Mouse (Mus musculus) hindbrain, embryonic 12.5 days (tissue): ENCODE data around the gene Wfikkn1. TPM values are rescaled to one million over a fixed set of nuclear protein-coding genes. Genes with fewer than 3 reads are reported as not detected.

ENCODE experiments used
- ATAC-seq: fragments of 200-750 bp; cut with Nextera tagmentation; 2 replicates; pipeline ENCODE4 v1.8.0; 2017; ENCODE audit warnings: moderate TSS enrichment; ENCODE audit not compliant: low FRiP score
- H3K27ac ChIP-seq: fragments of 300-500 bp; sonication (generic); 2 replicates; pipeline ENCODE4 v1.5.1; 2016; ENCODE audit warnings: mild to moderate bottlenecking
- H3K27me3 ChIP-seq: fragments of 300-500 bp; sonication (generic); 2 replicates; pipeline ENCODE4 v1.6.1; 2016; ENCODE audit warnings: mild to moderate bottlenecking
- H3K36me3 ChIP-seq: fragments of 300-500 bp; sonication (generic); 2 replicates; pipeline ENCODE4 v1.6.1; 2016; ENCODE audit warnings: mild to moderate bottlenecking
- H3K4me1 ChIP-seq: fragments of 300-500 bp; sonication (generic); 2 replicates; pipeline ENCODE4 v1.6.1; 2016
- H3K4me2 ChIP-seq: fragments of 300-500 bp; sonication (generic); replicated peaks from 2 replicates; pipeline ENCODE4 v1.6.1; 2016; ENCODE audit warnings: mild to moderate bottlenecking
- H3K4me3 ChIP-seq: fragments of 300-500 bp; sonication (generic); 2 replicates; pipeline ENCODE4 v1.5.1; 2016; ENCODE audit warnings: mild to moderate bottlenecking
- H3K9ac ChIP-seq: fragments of 300-500 bp; sonication (generic); 2 replicates; pipeline ENCODE4 v1.6.1; 2016; ENCODE audit warnings: mild to moderate bottlenecking, moderate library complexity
- H3K9me3 ChIP-seq: fragments of 300-500 bp; sonication (generic); replicated peaks from 2 replicates; pipeline ENCODE4 v1.6.1; 2016; ENCODE audit warnings: mild to moderate bottlenecking
- WGBS: fragments of 180-500 bp; shearing (Covaris S2); methylation state at CpG from one replicate; pipeline ENCODE4 v1.1.7; 2016; 5-methylcytosine and 5-hydroxymethylcytosine counted together
- polyA plus RNA-seq: library from polyadenylated mRNA; unstranded; fragments of >200 nt; fragmentation: Nextera tagmentation; extraction: Ambion mirVana; gene quantifications from 2 replicates; pipeline ENCODE4 v1.2.1, GENCODE M21; 2016

The Wfikkn1 gene
- polyA plus RNA-seq, 1 experiment from 2014 or later = 0.90 TPM

- H3K9me3 ChIP-seq = no peaks in the 10 kb centered on the region
- peaks cover 21% of the 10 kb centered on the region for H3K4me1 ChIP-seq
- no peaks in the 10 kb centered on the region for H3K36me3 ChIP-seq
- H3K27ac ChIP-seq = peak overlapping the region; percentile 87
- peak overlapping the region; percentile 68 for H3K4me3 ChIP-seq
- WGBS = 16% methylated on average over 6 of the region's 6 CpGs
- H3K4me2 ChIP-seq = peak overlapping the region; percentile 83
- no peaks in the 10 kb centered on the region for H3K27me3 ChIP-seq
- peak; percentile 55 for ATAC-seq
- peak overlapping the region; percentile 85 for H3K9ac ChIP-seq
These were observed 18.7 kb downstream of the Wfikkn1 start for GRCm38 (mm10) chr17:25861704-25862612.

DNA sequence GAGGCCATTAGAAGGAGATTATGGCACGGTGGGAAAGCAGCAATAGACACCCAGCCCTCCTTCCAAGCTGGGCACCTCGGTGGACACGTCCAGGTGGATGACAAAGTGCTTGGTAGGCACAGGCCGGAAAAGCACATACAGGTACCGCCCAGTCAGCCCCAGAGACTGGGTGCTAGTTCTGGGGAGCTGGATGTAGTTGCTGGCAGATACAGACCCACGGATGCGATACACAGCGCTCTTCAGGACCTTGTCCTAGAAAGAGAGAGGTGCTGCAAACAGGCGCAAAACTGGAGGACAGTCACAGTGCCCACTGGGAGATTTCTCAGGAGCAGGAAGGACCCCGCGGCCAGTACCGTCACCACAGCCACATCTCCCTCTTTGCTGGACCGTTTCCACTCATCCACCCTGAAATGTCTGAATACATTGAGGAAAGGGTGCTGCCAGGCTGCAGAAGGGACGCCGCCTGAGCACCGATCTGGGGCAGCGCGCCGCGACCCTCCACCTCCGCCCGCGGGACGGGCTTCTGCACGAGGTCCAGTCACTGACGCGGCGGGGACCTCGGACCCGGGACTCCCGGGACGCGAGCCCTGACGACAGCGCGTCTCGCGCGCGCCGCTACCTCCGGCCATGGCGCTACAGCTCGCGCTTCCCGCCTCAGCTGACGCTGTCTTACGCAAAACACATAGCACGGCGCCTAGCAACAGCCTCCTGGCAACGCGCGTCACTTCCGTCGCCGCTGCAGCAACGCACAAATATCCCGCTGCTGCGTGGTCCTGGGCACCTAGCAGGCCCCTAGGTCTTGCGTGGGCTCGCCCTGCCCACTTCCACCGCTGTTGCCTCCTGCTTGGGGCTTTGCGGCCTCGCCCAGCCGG, 19.6 kb downstream of the Wfikkn1 start, which contains the start of gene Wdr90:
Gene Wdr90 (minus strand): TSS at position 670 of the 872 bp plus-strand sequence.
- H3K4me2 ChIP-seq = peak within 1 kb of the TSS; percentile 83
- H3K9ac ChIP-seq = peak within 1 kb of the TSS; percentile 85
- peak within 1 kb of the TSS; percentile 87 for H3K27ac ChIP-seq
- no peaks in the 10 kb centered on the region for H3K9me3 ChIP-seq
- H3K36me3 ChIP-seq = no peaks in the 10 kb centered on the region
- 4% methylated on average over 65 of the region's 65 CpGs for WGBS
- peak within 1 kb of the TSS; percentile 68 for H3K4me3 ChIP-seq
- no peaks in the 10 kb centered on the region for H3K27me3 ChIP-seq
- peak; percentile 91 for ATAC-seq
- peaks cover 21% of the 10 kb centered on the region for H3K4me1 ChIP-seq

DNA sequence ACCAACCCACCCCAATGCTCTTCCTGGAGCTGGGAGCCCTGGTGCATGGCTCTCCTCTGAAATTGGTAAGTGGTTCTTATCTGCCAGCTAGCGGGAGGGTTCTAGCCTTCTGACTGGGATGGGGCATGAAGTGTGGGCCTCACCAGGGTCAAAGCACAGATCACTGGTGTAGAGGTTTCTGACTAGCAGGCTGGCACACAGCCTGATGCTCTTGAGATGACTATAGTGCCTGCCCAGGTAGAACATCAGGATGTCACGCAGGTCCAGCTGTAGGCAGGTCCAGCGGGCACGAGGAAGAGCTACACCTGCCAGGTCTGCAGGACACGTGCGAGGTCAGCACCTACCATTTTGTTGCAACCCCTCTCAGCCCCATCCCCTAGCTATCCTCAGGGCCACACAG, 20.4 kb downstream of the Wfikkn1 start:
- no peaks in the 10 kb centered on the region for H3K27me3 ChIP-seq
- H3K9ac ChIP-seq = peak overlapping the region; percentile 85; the same call in 1 of the 2 replicates
- H3K4me2 ChIP-seq = peak overlapping the region; percentile 83
- H3K4me3 ChIP-seq = peak overlapping the region; percentile 68
- no peak for ATAC-seq
- peaks cover 5% of the 10 kb centered on the region; the same call in 1 of the 2 replicates for H3K36me3 ChIP-seq
- 90% methylated on average over 6 of the region's 6 CpGs for WGBS
- 0 out of 2 replicates have a peak overlapping the region, but pooled peaks have one; percentile 7 for H3K27ac ChIP-seq
- H3K9me3 ChIP-seq = no peaks in the 10 kb centered on the region
- peaks cover 21% of the 10 kb centered on the region for H3K4me1 ChIP-seq

GRCm38 (mm10) chr17:25844396-25844901, 36.2 kb downstream of the Wfikkn1 start, which contains the start of gene Rhot2:
Gene Rhot2, minus strand, starts transcription at chr17:25844851.
- peak; percentile 90 for ATAC-seq
- under 1% methylated on average over 21 of the region's 21 CpGs for WGBS
- peak within 1 kb of the TSS; percentile 77 for H3K27ac ChIP-seq
- H3K4me3 ChIP-seq = peak within 1 kb of the TSS; percentile 86
- H3K4me1 ChIP-seq = peaks cover 17% of the 10 kb centered on the region
- no peaks in the 10 kb centered on the region for H3K9me3 ChIP-seq
- peak within 1 kb of the TSS; percentile 88 for H3K9ac ChIP-seq
- peaks cover 62% of the 10 kb centered on the region for H3K36me3 ChIP-seq
- no peaks in the 10 kb centered on the region for H3K27me3 ChIP-seq
- peak within 1 kb of the TSS; percentile 88 for H3K4me2 ChIP-seq

DNA sequence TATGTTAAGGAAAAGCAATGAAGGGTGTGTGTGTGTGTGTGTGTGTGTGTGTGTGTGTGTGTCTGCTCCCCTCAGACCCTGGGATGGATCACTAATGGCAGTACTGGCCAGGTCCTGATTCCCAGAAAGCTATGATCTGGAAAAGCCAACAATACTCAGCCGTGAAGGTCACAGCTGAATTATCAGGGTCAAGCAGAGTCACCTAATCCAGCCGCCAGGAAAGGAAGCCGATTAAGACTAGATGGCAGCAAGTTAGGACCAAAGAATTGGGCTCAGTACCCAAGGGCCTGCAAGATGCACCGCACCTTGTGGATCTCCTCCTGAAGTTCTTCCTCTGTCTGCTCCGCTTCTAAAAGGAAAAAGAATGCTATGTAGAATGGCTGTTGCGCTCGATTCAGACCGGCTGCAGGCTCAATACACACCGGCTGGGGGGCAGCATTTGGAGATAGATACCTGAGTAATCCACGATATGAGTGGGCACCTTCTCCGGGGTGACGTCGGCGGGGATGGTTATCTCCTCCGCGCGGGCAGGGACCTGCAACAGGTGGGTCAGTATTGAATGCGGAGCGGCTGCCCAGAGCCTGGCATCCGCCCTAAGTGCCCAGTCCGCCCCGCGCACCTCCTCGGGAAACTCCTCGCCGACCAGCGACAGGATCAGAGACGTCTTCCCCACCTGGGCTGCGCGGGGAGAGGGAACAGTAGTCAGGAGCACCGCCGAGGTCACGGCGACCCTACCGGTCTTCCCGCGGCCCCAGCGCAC, 36.8 kb downstream of the Wfikkn1 start:
- peak overlapping the region; percentile 86 for H3K4me3 ChIP-seq
- peaks cover 20% of the 10 kb centered on the region for H3K4me1 ChIP-seq
- WGBS = 5% methylated on average over 38 of the region's 38 CpGs
- H3K4me2 ChIP-seq = peak overlapping the region; percentile 88
- H3K36me3 ChIP-seq = peaks cover 65% of the 10 kb centered on the region
- H3K27me3 ChIP-seq = no peaks in the 10 kb centered on the region
- peak overlapping the region; percentile 88 for H3K9ac ChIP-seq
- H3K27ac ChIP-seq = peak overlapping the region; percentile 77
- H3K9me3 ChIP-seq = no peaks in the 10 kb centered on the region
- no peak; the same call in 1 of the 2 replicates for ATAC-seq

DNA sequence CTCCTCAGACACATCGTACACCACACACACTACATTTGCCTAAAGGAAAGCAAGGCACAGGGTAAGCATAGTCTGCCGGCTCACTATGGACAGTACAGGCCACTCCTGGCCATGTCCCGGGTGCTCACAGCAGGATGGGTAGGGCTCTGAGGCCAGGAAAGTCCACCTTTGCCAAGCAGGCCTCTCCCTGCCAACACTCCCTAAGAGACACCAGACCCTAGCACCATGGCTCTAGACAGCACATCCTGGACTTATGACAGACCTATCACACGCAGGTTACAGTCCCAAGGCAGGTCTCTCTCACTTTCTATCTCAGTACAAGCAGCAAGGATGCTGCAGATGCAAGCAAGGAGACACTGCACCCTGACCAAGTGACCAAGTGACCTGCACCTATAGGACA, 37.5 kb downstream of the Wfikkn1 start:
- no peak for ATAC-seq
- Histone ChIP-seq H3K9me3 (no peaks in the 10 kb centered on the region), H3K36me3 (peaks cover 63% of the 10 kb centered on the region), H3K4me1 (peaks cover 26% of the 10 kb centered on the region), H3K27ac (no peak overlapping the region), H3K4me2 (peak overlapping the region; percentile 88), H3K27me3 (no peaks in the 10 kb centered on the region), H3K9ac (peak overlapping the region; percentile 88), H3K4me3 (peak overlapping the region; percentile 86)
- WGBS = 97% methylated on average over 4 of the region's 4 CpGs

DNA sequence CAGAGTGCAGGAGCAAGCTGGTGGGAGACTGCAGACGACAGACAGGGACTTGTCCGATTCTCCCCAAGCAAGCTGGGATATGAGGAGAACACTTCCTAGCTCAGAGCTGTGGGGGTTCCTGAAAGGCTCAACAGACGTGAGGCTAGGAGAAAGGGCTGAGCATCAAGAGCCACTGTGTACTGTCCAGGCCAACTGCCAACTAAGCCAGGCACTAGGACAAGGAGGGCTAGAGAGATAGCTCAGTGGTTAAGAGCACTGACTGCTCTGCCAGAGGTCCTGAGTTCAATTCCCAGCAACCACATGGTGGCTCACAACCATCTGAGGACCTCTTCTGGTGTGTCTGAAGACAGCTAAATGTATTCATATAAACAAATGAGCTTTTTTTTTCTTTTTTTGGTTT, 38.1 kb downstream of the Wfikkn1 start:
- WGBS = 83% methylated on average over 3 of the region's 3 CpGs
- H3K27ac ChIP-seq = no peak overlapping the region
- no peak overlapping the region for H3K9ac ChIP-seq
- H3K27me3 ChIP-seq = no peaks in the 10 kb centered on the region
- H3K9me3 ChIP-seq = no peaks in the 10 kb centered on the region
- H3K4me2 ChIP-seq = no peak overlapping the region
- peaks cover 32% of the 10 kb centered on the region for H3K4me1 ChIP-seq
- ATAC-seq = no peak
- H3K4me3 ChIP-seq = no peak overlapping the region
- peaks cover 59% of the 10 kb centered on the region for H3K36me3 ChIP-seq

DNA sequence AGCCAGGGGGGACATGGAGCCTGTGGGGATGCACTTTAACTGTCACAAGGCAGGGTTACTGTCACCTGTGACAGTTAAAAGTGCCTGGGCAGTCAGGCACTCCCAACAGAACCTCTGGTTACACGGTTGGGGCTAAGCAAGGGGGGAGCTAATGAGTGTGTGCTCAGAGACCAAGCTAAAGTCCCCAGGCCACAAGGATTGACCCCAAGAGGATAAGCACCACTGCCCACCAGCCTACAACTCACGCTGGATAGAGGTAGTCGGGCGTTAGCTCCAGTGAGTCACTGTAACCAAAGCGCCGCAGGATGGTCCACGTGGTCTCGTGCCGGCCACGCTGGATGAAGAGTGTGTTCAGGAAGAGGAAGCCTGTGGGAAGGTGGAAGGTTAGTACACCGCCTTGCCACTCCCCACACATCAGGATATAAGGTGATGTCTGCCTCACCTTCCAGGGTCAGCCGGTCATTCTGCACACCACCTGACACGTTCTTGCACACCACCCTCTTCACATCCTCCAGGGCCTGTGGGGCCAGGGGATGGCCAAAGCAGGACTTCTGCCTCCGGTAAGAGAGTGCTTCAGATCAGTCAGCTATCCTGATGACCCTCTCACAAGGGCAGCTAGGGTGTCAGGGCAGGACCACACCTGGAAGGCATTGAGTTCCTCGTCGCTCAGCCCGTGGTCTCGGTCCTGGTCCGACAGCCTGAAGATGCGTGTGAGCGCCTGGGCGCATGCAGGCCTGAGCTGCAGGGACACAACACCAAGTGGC, 39.4 kb downstream of the Wfikkn1 start, which contains the start of gene Gm20683:
Gene Gm20683 (minus strand): TSS at position 647 of the 764 bp plus-strand sequence.
- H3K4me1 ChIP-seq = peaks cover 44% of the 10 kb centered on the region
- peaks cover 56% of the 10 kb centered on the region for H3K36me3 ChIP-seq

GRCm38 (mm10) chr17:25840519-25840918, 40.1 kb downstream of the Wfikkn1 start:
- H3K27me3 ChIP-seq = no peaks in the 10 kb centered on the region
- H3K4me1 ChIP-seq = peaks cover 51% of the 10 kb centered on the region
- H3K27ac ChIP-seq = no peak overlapping the region
- 96% methylated on average over 6 of the region's 6 CpGs for WGBS
- no peak overlapping the region for H3K9ac ChIP-seq
- H3K36me3 ChIP-seq = peaks cover 48% of the 10 kb centered on the region
- H3K4me3 ChIP-seq = no peak overlapping the region
- H3K4me2 ChIP-seq = no peak overlapping the region
- no peaks in the 10 kb centered on the region for H3K9me3 ChIP-seq
- ATAC-seq = no peak

More for the DNA sequence above, 39.4 kb downstream of the Wfikkn1 start, which contains the start of gene Gm20683:
- H3K9me3 ChIP-seq = no peaks in the 10 kb centered on the region
- H3K27ac ChIP-seq = no peak within 1 kb of the TSS
- H3K4me3 ChIP-seq = no peak within 1 kb of the TSS
- no peak within 1 kb of the TSS for H3K4me2 ChIP-seq
- H3K27me3 ChIP-seq = no peaks in the 10 kb centered on the region
- no peak within 1 kb of the TSS for H3K9ac ChIP-seq
- 95% methylated on average over 22 of the region's 22 CpGs for WGBS
- ATAC-seq = no peak

DNA sequence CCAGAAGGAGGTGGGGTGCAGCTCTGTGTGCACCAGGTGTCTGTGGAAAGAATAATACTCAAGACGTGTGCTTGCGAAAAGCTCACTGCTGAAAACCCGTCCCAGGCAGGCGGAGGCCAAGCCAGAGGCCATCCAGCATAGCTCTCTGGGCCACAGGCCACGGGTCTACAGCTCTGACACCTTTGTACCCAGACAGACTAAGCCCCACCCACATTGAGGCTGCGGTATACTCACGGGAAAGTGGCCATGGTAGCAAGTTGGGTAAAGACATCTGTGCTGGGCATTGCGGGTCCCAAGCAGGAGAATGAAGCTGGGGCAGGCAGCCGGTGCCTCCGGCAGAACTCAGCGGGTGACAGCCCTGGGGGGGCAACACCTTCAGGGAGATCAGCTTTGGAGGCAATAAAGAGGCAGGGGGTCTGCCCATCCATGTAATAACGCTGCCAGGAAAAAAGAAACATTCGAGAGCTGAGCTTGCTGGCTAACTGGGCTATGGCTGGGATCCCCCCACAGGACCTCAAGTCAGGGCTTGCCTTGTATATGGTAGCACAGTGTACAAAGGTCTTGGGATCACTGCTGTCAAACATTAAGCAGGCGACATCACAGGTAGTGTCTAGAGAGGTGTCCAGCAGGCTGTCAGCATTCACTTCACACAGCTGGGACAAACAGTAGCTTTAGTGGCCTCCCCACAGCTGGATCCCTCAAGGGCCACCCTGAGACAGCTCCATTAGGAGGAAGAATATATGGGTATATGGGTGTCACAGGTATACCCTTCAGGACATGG, 41.0 kb downstream of the Wfikkn1 start:
- H3K27ac ChIP-seq = peak overlapping the region; percentile 13; the same call in 1 of the 2 replicates
- H3K4me1 ChIP-seq = peaks cover 55% of the 10 kb centered on the region
- no peak overlapping the region for H3K4me2 ChIP-seq
- H3K9ac ChIP-seq = no peak overlapping the region
- WGBS = 84% methylated on average over 14 of the region's 14 CpGs
- no peak for ATAC-seq
- H3K4me3 ChIP-seq = no peak overlapping the region
- H3K9me3 ChIP-seq = no peaks in the 10 kb centered on the region
- H3K36me3 ChIP-seq = peaks cover 51% of the 10 kb centered on the region
- H3K27me3 ChIP-seq = no peaks in the 10 kb centered on the region
